Mouse (Mus musculus) brain, embryonic 14.5 days (tissue): ENCODE data around the gene Rhot2. TPM values are rescaled to one million over a fixed set of nuclear protein-coding genes. Genes with fewer than 3 reads are reported as not detected.
"Not testable (repeated sequence)": the region's sequence is repeated elsewhere in the genome, so short reads cannot be mapped to it uniquely, and the experiment has no call there.

ENCODE experiments used
- DNase-seq: peaks from one replicate; pipeline ENCODE4 v3.0.0-alpha.2; 2011; ENCODE audit warnings: low read depth
- CTCF ChIP-seq: fragments of 200-500 bp; IDR thresholded peaks from 2 replicates; pipeline ENCODE4 v1.5.1; 2012; ENCODE audit warnings: inconsistent platforms, mild to moderate bottlenecking, moderate library complexity, borderline replicate concordance; ENCODE audit not compliant: insufficient read depth, insufficient read length; ENCODE audit errors: extremely low read depth
- POLR2A ChIP-seq: fragments of 200-500 bp; IDR thresholded peaks from 2 replicates; pipeline ENCODE4 v1.6.1; 2012; ENCODE audit warnings: mild to moderate bottlenecking, inconsistent platforms, borderline replicate concordance; ENCODE audit not compliant: poor library complexity, insufficient read depth, insufficient read length, severe bottlenecking; ENCODE audit errors: extremely low read depth
- polyA plus RNA-seq: library from polyadenylated mRNA; depleted of rRNA; stranded (reverse); fragments of >200 nt; gene quantifications from 2 replicates; pipeline ENCODE4 v1.2.3, GENCODE M21; 2012

The Rhot2 gene
- polyA plus RNA-seq, 1 experiment = 88.4 TPM

- DNase-seq = no peak
- no peak for TF ChIP-seq POLR2A
- no peak for TF ChIP-seq CTCF
Measured at GRCm38 (mm10) chr17:25824362-25825142, 20.1 kb downstream of the Rhot2 start.

- DNase-seq = peak; percentile 97
- TF ChIP-seq POLR2A = peak; percentile 24; the same call in 1 of the 2 replicates
- TF ChIP-seq CTCF = no peak
Measured at GRCm38 (mm10) chr17:25823452-25823851, 21.2 kb downstream of the Rhot2 start, which contains the start of gene Wdr24. TSS of gene Wdr24 (plus strand) at chr17:25823627.

- DNase-seq = no peak
- no peak for TF ChIP-seq CTCF
- no peak for TF ChIP-seq POLR2A
Measured at GRCm38 (mm10) chr17:25818851-25819780, 25.5 kb downstream of the Rhot2 start.

- no peak for DNase-seq
- TF ChIP-seq POLR2A (no peak), CTCF (no peak)
Measured at GRCm38 (mm10) chr17:25817662-25818061, 27.0 kb downstream of the Rhot2 start.

GRCm38 (mm10) chr17:25813471-25813870, 31.2 kb downstream of the Rhot2 start:
- DNase-seq = peak; percentile 67
- TF ChIP-seq POLR2A = no peak
- TF ChIP-seq CTCF = peak; percentile 54; the same call in 1 of the 2 replicates

- TF ChIP-seq POLR2A = no peak
- TF ChIP-seq CTCF = no peak
- no peak for DNase-seq
Measured at GRCm38 (mm10) chr17:25810890-25811289, 33.8 kb downstream of the Rhot2 start.

DNA sequence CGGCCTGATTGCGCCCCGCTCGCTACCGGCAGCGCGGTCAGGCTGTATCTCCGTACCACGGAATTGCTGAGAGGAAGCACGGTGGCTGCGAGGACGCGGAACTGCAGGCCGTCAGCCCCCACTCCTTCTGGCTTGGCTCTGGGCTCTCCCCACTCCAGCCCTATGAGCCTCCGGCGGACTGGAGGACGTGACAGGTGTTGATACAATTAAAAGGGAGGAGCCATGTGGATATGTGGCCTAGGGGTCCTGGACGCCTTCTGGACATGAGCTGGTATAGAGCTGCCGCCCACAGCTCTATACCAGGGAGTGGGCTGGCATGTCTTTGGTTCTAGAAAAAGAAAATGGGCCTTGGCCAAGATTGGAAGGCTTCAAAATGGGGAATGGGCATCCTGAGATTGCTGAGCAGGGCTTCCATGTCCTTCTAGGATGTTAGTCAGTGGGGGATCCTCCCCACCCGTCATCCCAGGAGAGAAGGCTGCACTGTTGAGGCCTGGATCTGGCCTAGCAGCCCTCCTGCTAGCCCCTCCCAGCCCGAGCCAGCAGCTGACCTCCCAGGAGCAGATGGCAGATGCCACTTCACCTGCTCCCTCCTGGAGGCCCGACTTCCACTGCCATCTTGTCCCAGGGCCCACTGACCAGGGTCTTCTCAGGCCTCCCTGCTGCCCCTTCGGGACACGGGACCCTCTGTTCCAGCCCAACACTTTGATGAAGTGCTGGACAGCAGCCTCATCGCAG, 34.9 kb downstream of the Rhot2 start:
- no peak for TF ChIP-seq POLR2A
- no peak for TF ChIP-seq CTCF
- DNase-seq = peak; percentile 79

DNA sequence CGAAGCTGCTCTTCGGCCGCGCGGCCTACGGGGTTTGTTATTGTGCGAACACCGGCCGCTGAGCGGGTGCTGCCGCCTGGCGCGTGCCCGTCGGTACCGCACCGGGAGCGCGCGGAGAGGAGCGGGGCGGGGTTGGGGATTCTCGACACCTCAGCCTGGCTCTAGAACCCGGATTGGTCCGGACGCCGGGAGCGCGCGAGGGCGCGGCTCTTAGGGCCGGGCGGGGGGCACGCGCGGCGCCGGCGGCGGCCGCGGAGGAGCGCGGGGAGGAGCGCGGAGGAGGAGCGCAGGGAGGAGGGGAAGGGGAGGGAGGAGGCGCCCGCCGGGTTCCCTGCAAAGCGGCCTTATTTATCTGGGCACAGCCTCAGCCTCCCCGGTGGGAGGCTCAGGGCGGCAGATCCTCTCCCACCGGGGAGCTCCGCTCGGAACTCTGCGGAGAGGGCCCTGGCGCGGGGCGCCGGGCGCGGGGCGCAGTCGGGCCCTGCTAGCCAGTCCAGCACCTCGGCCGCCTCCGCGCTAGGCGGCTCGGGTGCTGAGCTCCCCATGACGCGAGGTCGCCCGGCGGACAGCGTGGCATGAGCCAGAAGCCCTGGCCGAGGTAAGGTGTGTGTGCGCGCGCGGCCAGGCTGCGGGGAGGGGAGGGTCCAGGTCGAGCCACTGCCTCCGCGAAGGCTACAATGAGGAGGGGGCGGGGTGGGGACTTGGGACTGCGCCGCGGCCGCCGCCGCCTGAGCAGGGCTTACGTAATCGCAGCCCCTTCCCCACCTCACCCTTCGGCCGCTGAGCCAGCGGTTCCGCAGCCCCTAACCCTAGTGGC, 35.7 kb downstream of the Rhot2 start, which contains the start of gene Fbxl16:
Gene Fbxl16 (plus strand): TSS at position 297 of the 817 bp plus-strand sequence.
- TF ChIP-seq POLR2A = peak; percentile 68
- peak; percentile 17; the same call in 1 of the 2 replicates for TF ChIP-seq CTCF
- DNase-seq = peak; percentile 98

DNA sequence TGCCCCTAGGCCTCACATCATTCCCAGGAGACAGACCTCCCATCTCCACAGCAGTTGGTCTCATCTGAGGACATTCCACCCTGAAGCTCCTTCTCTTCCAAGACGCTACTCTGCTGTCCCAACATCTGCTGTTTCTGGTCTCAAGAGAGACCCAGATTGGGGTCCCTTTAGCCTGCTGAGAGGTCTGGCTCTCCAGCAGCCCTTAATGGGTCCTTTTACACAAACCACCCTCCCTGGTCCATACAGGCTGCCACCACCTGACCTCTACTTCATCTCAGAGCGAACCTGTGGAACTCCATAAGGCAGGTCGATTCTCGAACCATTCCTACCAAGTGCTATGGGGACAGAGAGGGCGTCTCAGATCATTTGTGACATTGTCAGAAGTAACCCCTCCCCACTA, 36.6 kb downstream of the Rhot2 start:
- TF ChIP-seq CTCF (no peak), POLR2A (no peak)
- no peak for DNase-seq

DNA sequence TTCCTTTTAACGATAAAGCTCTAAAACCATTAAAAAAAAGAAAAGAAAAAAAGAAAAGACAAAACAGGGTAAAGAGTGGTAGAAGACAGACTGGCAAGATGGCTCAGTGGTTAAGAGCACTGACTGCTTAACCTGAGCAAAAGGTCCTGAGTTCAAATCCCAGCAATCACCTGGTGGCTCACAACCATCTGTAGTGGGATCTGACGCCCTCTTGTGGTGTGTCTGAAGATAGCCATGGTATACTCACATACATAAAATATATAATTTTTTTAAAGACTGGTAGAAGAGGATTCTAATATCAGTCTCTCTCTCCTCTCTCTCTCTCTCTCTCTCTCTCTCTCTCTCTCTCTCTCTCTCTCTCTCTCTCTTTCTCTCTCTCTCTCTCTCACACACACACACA, 37.2 kb downstream of the Rhot2 start:
- peak; percentile 9; the same call in 1 of the 2 replicates for TF ChIP-seq CTCF
- not testable (repeated sequence) for DNase-seq
